Mouse (Mus musculus) midbrain, postnatal 0 days (tissue): ENCODE measurements at regions not wholly inside any gene's neighbourhood (a gene's known extent, or its start where the extent isn't known, plus 50 kb on each side); places are given as distances from the start of the nearest gene placed in this dataset.

Experiments
- ATAC-seq: fragments of 200-750 bp; cut with Nextera tagmentation; 2 replicates; pipeline ENCODE4 v1.8.0; 2017; ENCODE audit warnings: moderate number of reproducible peaks, mild to moderate bottlenecking, moderate TSS enrichment, moderate library complexity; ENCODE audit not compliant: low FRiP score
- DNase-seq: peaks from one replicate; pipeline ENCODE4 v3.0.0-alpha.2; 2015; ENCODE audit warnings: low spot score
- H3K27ac ChIP-seq: fragments of 300-500 bp; sonication (generic); 2 replicates; pipeline ENCODE4 v1.5.1; 2014; ENCODE audit warnings: low read depth, mild to moderate bottlenecking, low read length, mixed read lengths
- H3K27me3 ChIP-seq: fragments of 300-500 bp; sonication (generic); 2 replicates; pipeline ENCODE4 v1.6.1; 2014; ENCODE audit warnings: low read length, control low read depth, mixed read lengths; ENCODE audit not compliant: insufficient read depth
- H3K36me3 ChIP-seq: fragments of 300-500 bp; sonication (generic); 2 replicates; pipeline ENCODE4 v1.6.1; 2014; ENCODE audit warnings: low read length, control low read depth, mixed read lengths; ENCODE audit not compliant: insufficient read depth
- H3K4me1 ChIP-seq: fragments of 300-500 bp; sonication (generic); 2 replicates; pipeline ENCODE4 v1.6.1; 2014; ENCODE audit warnings: mild to moderate bottlenecking, control low read depth, antibody characterized with exemption, low read length, mixed read lengths; ENCODE audit not compliant: insufficient read depth
- H3K4me2 ChIP-seq: fragments of 300-500 bp; sonication (generic); 2 replicates; pipeline ENCODE4 v1.6.1; 2014; ENCODE audit warnings: low read depth, mild to moderate bottlenecking, low read length, mixed read lengths; ENCODE audit not compliant: poor library complexity, severe bottlenecking
- H3K4me3 ChIP-seq: fragments of 300-500 bp; sonication (generic); 2 replicates; pipeline ENCODE4 v1.5.1; 2014; ENCODE audit warnings: low read depth, mild to moderate bottlenecking, low read length, moderate library complexity
- H3K9ac ChIP-seq: fragments of 300-500 bp; sonication (generic); replicated peaks from 2 replicates; pipeline ENCODE4 v1.6.1; 2014; ENCODE audit warnings: mild to moderate bottlenecking, low read length, moderate library complexity, mixed read lengths; ENCODE audit not compliant: poor library complexity, severe bottlenecking
- H3K9me3 ChIP-seq: fragments of 300-500 bp; sonication (generic); 2 replicates; pipeline ENCODE4 v1.6.1; 2016; ENCODE audit warnings: low read length, control low read depth
- CTCF ChIP-seq: IDR thresholded peaks from 2 replicates; pipeline ENCODE4 v1.5.1; 2016; ENCODE audit warnings: antibody characterized with exemption, mild to moderate bottlenecking
- WGBS: fragments of 180-500 bp; shearing (Covaris S2); extraction: QIAGEN DNeasy Blood & Tissue Kit; methylation state at CpG from one replicate; pipeline ENCODE4 v1.1.7; 2014; 5-methylcytosine and 5-hydroxymethylcytosine counted together

DNA sequence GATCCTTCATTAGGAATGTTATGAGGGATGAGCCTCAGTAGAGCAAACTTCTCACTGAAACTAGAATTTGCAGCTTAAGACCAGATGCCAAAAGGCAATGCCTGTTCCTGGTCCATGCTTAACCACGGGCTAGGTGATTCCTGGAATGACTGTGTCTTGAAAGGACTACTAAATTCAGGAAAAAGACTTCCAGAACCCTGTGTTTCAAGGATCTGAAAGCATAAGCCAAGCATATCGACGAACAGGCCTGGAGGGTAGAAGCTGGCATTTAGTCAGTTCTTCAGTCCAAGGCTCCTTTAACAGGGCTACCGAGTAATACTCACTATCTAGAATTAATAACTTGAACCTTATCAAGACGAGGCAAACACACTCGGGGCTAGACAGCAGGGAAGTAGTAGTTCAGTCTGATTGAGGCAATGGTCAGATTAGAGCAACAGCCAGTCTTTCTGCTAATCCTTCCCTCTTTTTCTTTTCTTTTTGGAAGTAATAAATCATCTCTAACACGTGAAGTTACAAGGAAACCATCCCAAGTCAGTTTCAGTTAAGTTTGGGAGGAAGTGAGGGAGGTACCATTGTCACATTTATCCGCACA lies 134.9 kb upstream of the Bmp2 start:
- no peaks in the 10 kb centered on the region for H3K36me3 ChIP-seq
- no peak overlapping the region for H3K4me2 ChIP-seq
- WGBS: 76% methylated on average over 8 of the region's 8 CpGs
- no peaks in the 10 kb centered on the region for H3K27me3 ChIP-seq
- no peaks in the 10 kb centered on the region for H3K4me1 ChIP-seq
- no peak for TF ChIP-seq CTCF
- no peak overlapping the region for H3K9ac ChIP-seq
- H3K4me3 ChIP-seq: no peak overlapping the region
- ATAC-seq (no peak), DNase-seq (no peak)
- H3K9me3 ChIP-seq: no peaks in the 10 kb centered on the region
- H3K27ac ChIP-seq: no peak overlapping the region

GRCm38 (mm10) chr2:133419686-133420303 lies 132.2 kb upstream of the Bmp2 start:
- 81% methylated on average over 6 of the region's 6 CpGs for WGBS
- Histone ChIP-seq H3K4me1 (no peaks in the 10 kb centered on the region), H3K4me3 (no peak overlapping the region), H3K9me3 (no peaks in the 10 kb centered on the region), H3K36me3 (no peaks in the 10 kb centered on the region), H3K27ac (no peak overlapping the region), H3K9ac (no peak overlapping the region), H3K4me2 (no peak overlapping the region), H3K27me3 (no peaks in the 10 kb centered on the region)
- no peak for TF ChIP-seq CTCF
- no peak for ATAC-seq
- DNase-seq: no peak

DNA sequence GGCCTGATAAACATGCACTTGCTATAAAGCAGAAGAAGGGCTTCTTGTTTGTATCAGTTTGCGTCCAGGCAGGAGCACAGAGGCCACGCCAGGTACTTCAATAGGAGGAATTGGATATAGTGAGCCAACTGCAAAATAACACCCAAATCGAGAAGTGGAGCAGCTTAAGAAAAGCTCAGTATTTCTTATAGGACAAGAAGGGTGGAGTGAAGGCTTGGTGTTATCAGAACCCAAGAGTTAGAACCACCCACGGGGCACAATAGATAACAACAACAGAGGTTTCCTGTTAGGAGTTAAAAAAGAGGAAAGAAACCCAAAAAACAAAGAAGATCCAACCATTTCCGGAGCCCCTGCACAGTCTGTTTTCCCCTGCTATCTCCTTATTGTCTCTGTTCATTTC lies 126.4 kb upstream of the Bmp2 start:
- Histone ChIP-seq H3K36me3 (no peaks in the 10 kb centered on the region), H3K4me2 (no peak overlapping the region), H3K4me1 (no peaks in the 10 kb centered on the region), H3K27ac (no peak overlapping the region), H3K4me3 (no peak overlapping the region), H3K27me3 (no peaks in the 10 kb centered on the region), H3K9ac (no peak overlapping the region), H3K9me3 (no peaks in the 10 kb centered on the region)
- no peak for TF ChIP-seq CTCF
- DNase-seq: no peak
- WGBS: 89% methylated on average over 5 of the region's 5 CpGs
- no peak for ATAC-seq

DNA sequence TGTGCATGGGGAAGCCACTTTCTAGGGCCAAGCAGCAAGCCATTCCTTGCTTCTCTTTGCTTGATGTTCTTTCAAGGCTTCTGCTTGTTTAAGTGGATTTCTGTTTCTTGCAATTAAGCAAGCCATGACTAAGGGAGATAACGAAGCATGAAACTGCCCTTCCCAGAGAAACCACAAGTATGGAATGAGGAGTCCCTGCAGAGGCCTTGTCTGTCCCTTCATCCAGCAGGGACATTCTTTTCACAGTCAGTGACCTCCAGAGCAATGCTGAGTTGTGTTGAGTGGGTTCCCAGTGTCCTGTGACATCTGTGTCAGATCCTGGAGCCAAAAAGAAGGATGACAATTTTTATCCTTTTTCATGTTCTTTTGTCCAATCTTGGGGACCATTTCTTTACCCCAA lies 124.9 kb upstream of the Bmp2 start:
- Histone ChIP-seq H3K4me2 (no peak overlapping the region), H3K9ac (no peak overlapping the region), H3K4me1 (no peaks in the 10 kb centered on the region), H3K27ac (no peak overlapping the region), H3K27me3 (no peaks in the 10 kb centered on the region), H3K36me3 (no peaks in the 10 kb centered on the region), H3K4me3 (no peak overlapping the region), H3K9me3 (no peaks in the 10 kb centered on the region)
- no peak for TF ChIP-seq CTCF
- 58% methylated on average over 1 of the region's 1 CpGs for WGBS
- no peak for DNase-seq
- ATAC-seq: no peak

DNA sequence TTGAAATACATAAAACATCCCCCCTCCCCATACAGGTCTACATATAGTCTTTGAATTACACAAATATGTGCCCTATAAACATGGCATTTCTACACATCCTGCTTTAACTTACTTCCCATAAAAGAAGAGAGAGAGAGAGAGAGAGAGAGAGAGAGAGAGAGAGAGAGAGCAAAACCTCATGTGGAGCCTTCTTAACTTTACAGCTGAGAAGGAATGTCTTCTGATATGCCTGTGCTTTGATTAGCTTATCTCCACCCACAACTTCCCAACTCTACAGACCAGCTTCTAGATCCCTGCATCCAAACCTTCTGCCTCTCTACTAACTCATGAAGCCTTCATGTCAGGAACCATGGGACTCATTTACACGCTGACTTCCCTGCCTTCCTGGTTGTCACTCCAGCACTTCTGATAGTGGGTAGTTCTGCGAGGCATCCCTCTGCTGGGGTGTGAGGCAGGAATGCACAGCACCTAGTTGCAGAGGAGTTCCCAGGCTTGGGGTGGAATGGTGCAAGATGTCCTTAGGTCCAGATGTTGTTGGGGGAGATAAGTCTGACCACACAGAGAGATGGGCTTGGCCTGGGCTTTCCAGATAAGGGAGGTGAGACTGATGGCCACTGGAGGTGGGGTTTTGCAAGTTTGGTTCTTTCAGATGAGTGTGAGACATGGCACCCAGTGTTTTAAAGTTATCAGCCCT lies 122.4 kb upstream of the Bmp2 start:
- no peak overlapping the region for H3K27ac ChIP-seq
- H3K4me2 ChIP-seq: no peak overlapping the region
- H3K4me1 ChIP-seq: no peaks in the 10 kb centered on the region
- ATAC-seq (no peak), DNase-seq (no peak)
- H3K27me3 ChIP-seq: no peaks in the 10 kb centered on the region
- H3K36me3 ChIP-seq: no peaks in the 10 kb centered on the region
- H3K9me3 ChIP-seq: no peaks in the 10 kb centered on the region
- WGBS: 85% methylated on average over 2 of the region's 2 CpGs
- no peak overlapping the region for H3K4me3 ChIP-seq
- H3K9ac ChIP-seq: no peak overlapping the region
- TF ChIP-seq CTCF: no peak

GRCm38 (mm10) chr2:133430741-133431438 lies 121.1 kb upstream of the Bmp2 start:
- Histone ChIP-seq H3K9me3 (no peaks in the 10 kb centered on the region), H3K27ac (no peak overlapping the region), H3K4me3 (no peak overlapping the region), H3K36me3 (no peaks in the 10 kb centered on the region), H3K4me2 (no peak overlapping the region), H3K4me1 (no peaks in the 10 kb centered on the region), H3K9ac (no peak overlapping the region), H3K27me3 (no peaks in the 10 kb centered on the region)
- ATAC-seq: no peak
- 42% methylated on average over 4 of the region's 4 CpGs for WGBS
- DNase-seq: peak; percentile 24
- peak; percentile 65 for TF ChIP-seq CTCF
